Mouse (Mus musculus): ENCODE results near the gene Fntb. TPM values are rescaled to one million over a fixed set of nuclear protein-coding genes. Genes with fewer than 3 reads are reported as not detected.

Gene Fntb
- polyA plus RNA-seq, 1 experiment = 32.4 TPM

DNA sequence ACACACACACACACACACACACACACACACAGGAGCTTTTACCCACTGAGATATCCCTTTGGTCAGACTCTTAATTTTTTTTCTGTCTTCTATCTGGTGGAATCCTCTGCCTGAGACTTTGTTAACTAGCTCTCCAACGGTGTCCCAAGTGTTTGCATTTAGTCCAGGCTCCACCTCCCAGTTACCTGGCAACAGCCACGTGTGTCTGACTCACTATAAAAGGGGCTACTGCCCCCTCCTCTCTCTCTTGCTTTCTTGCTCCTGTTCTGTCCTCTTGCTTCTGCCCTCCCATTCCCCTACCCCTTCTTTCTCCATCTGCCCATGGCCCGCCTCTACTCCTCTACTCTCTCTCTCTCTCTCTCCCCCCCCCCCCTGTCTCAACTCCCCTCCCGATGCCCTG is 200.5 kb downstream of the Fntb start:
- H3K4me1 ChIP-seq (ENCODE audit: control insufficient read depth, insufficient read depth, low read length) = no peaks in the 10 kb centered on the region; the same call in 1 of the 2 replicates
- TF ChIP-seq CTCF (IDR thresholded peaks at IDR 0.05; ENCODE audit: extremely low read depth, insufficient read depth, low read length) (no peak), POLR2A (IDR thresholded peaks at IDR 0.05; ENCODE audit: extremely low read depth, insufficient read depth, low read length) (no peak)
- no peak overlapping the region for H3K27ac ChIP-seq (ENCODE audit: insufficient read depth, low read length)
- no peak overlapping the region for H3K4me3 ChIP-seq (ENCODE audit: insufficient read depth, low read length)

Other genes with a start within 250 kb of the Fntb start
- 16.0 and 19.0 TPM in 2 replicates for gene Plekhg3, start 234.7 kb upstream of the Fntb start, polyA plus RNA-seq (2012; rRNA removed)
- gene Sptb, start 55.0 kb upstream of the Fntb start, polyA plus RNA-seq (2012; rRNA removed) = 44.6 and 46.9 TPM in 2 replicates
- gene Churc1, start 51 bp upstream of the Fntb start, polyA plus RNA-seq (2012; rRNA removed) = 96.2 and 101 TPM in 2 replicates
- gene Gpx2, start 30.0 kb downstream of the Fntb start, polyA plus RNA-seq (2012; rRNA removed) = 0.13 and 0.38 TPM in 2 replicates
- gene Rab15, start 57.3 kb downstream of the Fntb start, polyA plus RNA-seq (2012; rRNA removed) = 224 and 229 TPM in 2 replicates
- 49.5 and 52.8 TPM in 2 replicates for gene Max, start 196.6 kb downstream of the Fntb start, polyA plus RNA-seq (2012; rRNA removed)